Mouse (Mus musculus) embryo, embryonic 11 days (tissue): Measurements from ENCODE around the gene Hdac5.

Experiments
- DNase-seq: peaks from one replicate; pipeline ENCODE4 v3.0.0-alpha.2; 2015

The Hdac5 gene

GRCm38 (mm10) chr11:102214430-102215156, 15.4 kb downstream of the Hdac5 start:
- DNase-seq: no peak

- DNase-seq: no peak
Observed at GRCm38 (mm10) chr11:102211936-102212341, 18.0 kb downstream of the Hdac5 start.

GRCm38 (mm10) chr11:102211011-102211410, 19.0 kb downstream of the Hdac5 start:
- no peak for DNase-seq

- DNase-seq: no peak
Observed at GRCm38 (mm10) chr11:102210185-102210584, 19.8 kb downstream of the Hdac5 start.

- no peak for DNase-seq
Observed at GRCm38 (mm10) chr11:102209742-102210141, 20.2 kb downstream of the Hdac5 start.

- DNase-seq: no peak
Observed at GRCm38 (mm10) chr11:102208846-102209245, 21.1 kb downstream of the Hdac5 start.

GRCm38 (mm10) chr11:102207825-102208777, 21.9 kb downstream of the Hdac5 start:
- peak; percentile 61 for DNase-seq

GRCm38 (mm10) chr11:102206481-102206880, 23.5 kb downstream of the Hdac5 start:
- DNase-seq: no peak

- DNase-seq: no peak
Observed at GRCm38 (mm10) chr11:102201408-102201821, 28.6 kb downstream of the Hdac5 start.

- no peak for DNase-seq
Observed at GRCm38 (mm10) chr11:102199856-102200255, 30.1 kb downstream of the Hdac5 start.

- no peak for DNase-seq
Observed at GRCm38 (mm10) chr11:102198245-102198644, 31.7 kb downstream of the Hdac5 start.

- DNase-seq: no peak
Observed at GRCm38 (mm10) chr11:102196018-102196797, 33.8 kb downstream of the Hdac5 start.

GRCm38 (mm10) chr11:102193657-102194440, 36.1 kb downstream of the Hdac5 start:
- no peak for DNase-seq

GRCm38 (mm10) chr11:102190848-102191247, 39.1 kb downstream of the Hdac5 start:
- no peak for DNase-seq

GRCm38 (mm10) chr11:102189461-102190436, 40.2 kb downstream of the Hdac5 start, which contains the start of gene G6pc3:
TSS of gene G6pc3 (plus strand) at chr11:102189620.
- DNase-seq: peak; percentile 96

GRCm38 (mm10) chr11:102188980-102189379, 41.0 kb downstream of the Hdac5 start:
- no peak for DNase-seq

GRCm38 (mm10) chr11:102186235-102186634, 43.7 kb downstream of the Hdac5 start:
- DNase-seq: no peak

- DNase-seq: no peak
Observed at GRCm38 (mm10) chr11:102185677-102186076, 44.3 kb downstream of the Hdac5 start.

GRCm38 (mm10) chr11:102184646-102185495, 45.1 kb downstream of the Hdac5 start, which contains the start of gene Lsm12:
TSS of gene Lsm12 (minus strand) at chr11:102185296.
- peak; percentile 96 for DNase-seq

GRCm38 (mm10) chr11:102184253-102184645, 45.7 kb downstream of the Hdac5 start:
- DNase-seq: no peak
